Mouse (Mus musculus): Measurements from ENCODE around the gene Crebrf. TPM values are rescaled to one million over a fixed set of nuclear protein-coding genes. Genes with fewer than 3 reads are reported as not detected.
A peak's percentile ranks its signal among the peaks of the same experiment; 100 is the strongest.

The Crebrf gene
- polyA plus RNA-seq, 1 experiment from 2014 or later = 23.9 TPM

GRCm38 (mm10) chr17:26778430-26779100 lies 63.1 kb downstream of the Crebrf start:
- CTCF ChIA-PET = no interaction called here
- ATAC-seq (no peak), DNase-seq (ENCODE audit: low read depth, low spot score) (no peak)
- TF ChIP-seq CTCF (IDR thresholded peaks at IDR 0.05) = no peak
- no peaks in the 10 kb centered on the region for H3K27me3 ChIP-seq
- in situ Hi-C loops (cut with MboI; ENCODE audit: low pct_unique_long_range_greater_than_20kb) = no loop called here
- POLR2A ChIA-PET = interaction anchor here (1.2 kb wide), 1 partner anchor 15 kb away, joined by 3 read pairs; no protein-coding TSS in a partner anchor

- DNase-seq (ENCODE audit: low read depth, low spot score) (no peak), ATAC-seq (no peak)
- ChIA-PET CTCF (interaction anchor here (0.9 kb wide), 1 partner anchor 15 kb away, joined by 5 read pairs; no protein-coding TSS in a partner anchor), POLR2A (interaction anchor here (1.6 kb wide), 1 partner anchor 10 kb away, joined by 4 read pairs; no protein-coding TSS in a partner anchor)
- in situ Hi-C loops (cut with MboI; ENCODE audit: low pct_unique_long_range_greater_than_20kb) = no loop called here
- H3K27me3 ChIP-seq = no peaks in the 10 kb centered on the region
- no peak for TF ChIP-seq CTCF (IDR thresholded peaks at IDR 0.05)
These were observed 64.0 kb downstream of the Crebrf start for GRCm38 (mm10) chr17:26779471-26779870.

GRCm38 (mm10) chr17:26780750-26781571 lies 65.5 kb downstream of the Crebrf start, which contains the start of gene Bnip1:
Bnip1 (plus strand) TSS chr17:26781066.
- CTCF ChIA-PET = no interaction called here
- in situ Hi-C loops (cut with MboI; ENCODE audit: low pct_unique_long_range_greater_than_20kb) = no loop called here
- peak; percentile 10 for DNase-seq (ENCODE audit: low read depth, low spot score)
- POLR2A ChIA-PET = interaction anchor here (0.5 to 1.6 kb wide), 5 partner anchors 11 to 228 kb away, joined by 3 to 5 read pairs (median 4); no protein-coding TSS in a partner anchor
- no peak for TF ChIP-seq CTCF (IDR thresholded peaks at IDR 0.05)
- peak; percentile 51 for ATAC-seq
- no peaks in the 10 kb centered on the region for H3K27me3 ChIP-seq

GRCm38 (mm10) chr17:26781610-26782043 lies 66.2 kb downstream of the Crebrf start:
- ChIA-PET POLR2A (interaction anchor here (0.6 to 0.7 kb wide), 4 partner anchors 30 to 228 kb away, joined by 3 to 5 read pairs (median 3); no protein-coding TSS in a partner anchor), CTCF (interaction anchor here (1.6 to 1.7 kb wide), 2 partner anchors 9 to 15 kb away, joined by 4 read pairs; no protein-coding TSS in a partner anchor)
- ATAC-seq (no peak), DNase-seq (ENCODE audit: low read depth, low spot score) (no peak)
- in situ Hi-C loops (cut with MboI; ENCODE audit: low pct_unique_long_range_greater_than_20kb) = no loop called here
- H3K27me3 ChIP-seq = no peaks in the 10 kb centered on the region
- TF ChIP-seq CTCF (IDR thresholded peaks at IDR 0.05) = no peak

GRCm38 (mm10) chr17:26784525-26784924 lies 69.1 kb downstream of the Crebrf start:
- in situ Hi-C loops (cut with MboI; ENCODE audit: low pct_unique_long_range_greater_than_20kb) = no loop called here
- ChIA-PET CTCF (no interaction called here), POLR2A (no interaction called here)
- ATAC-seq = no peak
- DNase-seq (ENCODE audit: low read depth, low spot score) = no peak
- H3K27me3 ChIP-seq = no peaks in the 10 kb centered on the region
- no peak for TF ChIP-seq CTCF (IDR thresholded peaks at IDR 0.05)

- in situ Hi-C loops (cut with MboI; ENCODE audit: low pct_unique_long_range_greater_than_20kb) = no loop called here
- DNase-seq (ENCODE audit: low read depth, low spot score) (no peak), ATAC-seq (no peak)
- CTCF ChIA-PET = interaction anchor here (1.3 kb wide), 1 partner anchor 9 kb away, joined by 4 read pairs; no protein-coding TSS in a partner anchor
- no peak for TF ChIP-seq CTCF (IDR thresholded peaks at IDR 0.05)
- H3K27me3 ChIP-seq = no peaks in the 10 kb centered on the region
- POLR2A ChIA-PET = no interaction called here
These were observed 71.1 kb downstream of the Crebrf start for GRCm38 (mm10) chr17:26786586-26786985.

- DNase-seq (ENCODE audit: low read depth, low spot score) (no peak), ATAC-seq (no peak)
- in situ Hi-C loops (cut with MboI; ENCODE audit: low pct_unique_long_range_greater_than_20kb) = no loop called here
- no peak for TF ChIP-seq CTCF (IDR thresholded peaks at IDR 0.05)
- POLR2A ChIA-PET = no interaction called here
- H3K27me3 ChIP-seq = no peaks in the 10 kb centered on the region
- CTCF ChIA-PET = interaction anchor here (0.9 to 1.1 kb wide), 2 partner anchors 97 to 99 kb away, joined by 3 read pairs; no protein-coding TSS in a partner anchor
These were observed 73.5 kb downstream of the Crebrf start for GRCm38 (mm10) chr17:26788986-26789385.

GRCm38 (mm10) chr17:26789460-26790268 lies 74.2 kb downstream of the Crebrf start:
- in situ Hi-C loops (cut with MboI; ENCODE audit: low pct_unique_long_range_greater_than_20kb) = loop anchor here (10.0 kb wide), 1 partner anchor 325 kb away; no protein-coding TSS in a partner anchor
- ATAC-seq (no peak), DNase-seq (ENCODE audit: low read depth, low spot score) (no peak)
- H3K27me3 ChIP-seq = no peaks in the 10 kb centered on the region
- no peak for TF ChIP-seq CTCF (IDR thresholded peaks at IDR 0.05)
- CTCF ChIA-PET = interaction anchor here (0.9 to 1.3 kb wide), 2 partner anchors 96 to 99 kb away, joined by 3 read pairs; no protein-coding TSS in a partner anchor
- POLR2A ChIA-PET = no interaction called here

- in situ Hi-C loops (cut with MboI; ENCODE audit: low pct_unique_long_range_greater_than_20kb) = loop anchor here (10.0 kb wide), 1 partner anchor 326 kb away; no protein-coding TSS in a partner anchor
- H3K27me3 ChIP-seq = no peaks in the 10 kb centered on the region
- no peak for TF ChIP-seq CTCF (IDR thresholded peaks at IDR 0.05)
- DNase-seq (ENCODE audit: low read depth, low spot score) (no peak), ATAC-seq (no peak)
- ChIA-PET POLR2A (no interaction called here), CTCF (interaction anchor here (1.3 to 1.5 kb wide), 2 partner anchors 95 to 96 kb away, joined by 3 to 4 read pairs; no protein-coding TSS in a partner anchor)
These were observed 75.1 kb downstream of the Crebrf start for GRCm38 (mm10) chr17:26790269-26791214.
